Mouse (Mus musculus): ENCODE data around the gene Wdr76.

GRCm38 (mm10) chr2:121563117-121563516, 56.6 kb downstream of the Wdr76 start:
- TF ChIP-seq POLR2A (IDR thresholded peaks at IDR 0.05; ENCODE audit: low read depth, low read length) (no peak), CTCF (IDR thresholded peaks at IDR 0.05; ENCODE audit: extremely low read depth, insufficient read length, insufficient replicate concordance, low read depth, low read length) (no peak)

All from small intestine, adult 2 months (tissue).